Mouse (Mus musculus) gastrocnemius, adult 2 months (tissue): ENCODE measurements at regions not wholly inside any gene's neighbourhood (a gene's known extent, or its start where the extent isn't known, plus 50 kb on each side); places are given as distances from the start of the nearest gene placed in this dataset.
A peak's percentile ranks its signal among the peaks of the same experiment; 100 is the strongest.
"Not testable (repeated sequence)": the region's sequence is repeated elsewhere in the genome, so short reads cannot be mapped to it uniquely, and the experiment has no call there.

Experiments
- DNase-seq: peaks from one replicate; pipeline ENCODE4 v3.0.0; 2022
- H3K27ac ChIP-seq: fragments of 200-600 bp; 2 replicates; pipeline ENCODE4 v1.8.1; 2022; ENCODE audit warnings: mild to moderate bottlenecking
- H3K4me3 ChIP-seq: fragments of 200-600 bp; 2 replicates; pipeline ENCODE4 v1.8.1; 2022; ENCODE audit warnings: mild to moderate bottlenecking, moderate library complexity
- CTCF ChIP-seq: fragments of 200-600 bp; IDR thresholded peaks from 2 replicates; pipeline ENCODE4 v1.8.1; 2022; ENCODE audit warnings: antibody characterized with exemption, mild to moderate bottlenecking, moderate library complexity
- intact Hi-C: fragments of 180-260 bp; cut with DNase I; formaldehyde crosslinking; loops from one replicate; pipeline ENCODE4 v1.15.1; 2025

GRCm38 (mm10) chr19:8496561-8496960 is 91.7 kb upstream of the Slc22a30 start:
- intact Hi-C loops, DNase-seq, H3K4me3 ChIP-seq, H3K27ac ChIP-seq: not testable (repeated sequence)

- DNase-seq, H3K4me3 ChIP-seq, intact Hi-C loops, H3K27ac ChIP-seq: not testable (repeated sequence)
These were observed 92.6 kb upstream of the Slc22a30 start for GRCm38 (mm10) chr19:8497526-8497925.

GRCm38 (mm10) chr19:8517721-8518120 is 73.3 kb upstream of the Slc22a8 start:
- H3K4me3 ChIP-seq: peak overlapping the region; percentile 60
- intact Hi-C loops, DNase-seq: not testable (repeated sequence)
- H3K27ac ChIP-seq: peak overlapping the region; percentile 71; the same call in 1 of the 2 replicates

GRCm38 (mm10) chr19:8518273-8518672 is 72.8 kb upstream of the Slc22a8 start:
- H3K27ac ChIP-seq: peak overlapping the region; percentile 71
- H3K4me3 ChIP-seq: peak overlapping the region; percentile 60
- DNase-seq: no peak
- intact Hi-C loops: no loop called here
- TF ChIP-seq CTCF: no peak

GRCm38 (mm10) chr19:8518933-8519332 is 72.1 kb upstream of the Slc22a8 start:
- peak overlapping the region; percentile 71 for H3K27ac ChIP-seq
- DNase-seq, intact Hi-C loops: not testable (repeated sequence)
- peak overlapping the region; percentile 60 for H3K4me3 ChIP-seq

GRCm38 (mm10) chr19:8534597-8534996 is 56.5 kb upstream of the Slc22a8 start:
- Histone ChIP-seq H3K4me3 (no peak overlapping the region), H3K27ac (no peak overlapping the region)
- DNase-seq: no peak
- intact Hi-C loops: no loop called here
- no peak for TF ChIP-seq CTCF

- intact Hi-C loops: no loop called here
- Histone ChIP-seq H3K27ac (no peak overlapping the region), H3K4me3 (no peak overlapping the region)
- no peak for DNase-seq
- peak; percentile 25; the same call in 1 of the 2 replicates for TF ChIP-seq CTCF
These were observed 55.0 kb upstream of the Slc22a8 start for GRCm38 (mm10) chr19:8536085-8536484.
